Mouse (Mus musculus) intestine, embryonic 14.5 days (tissue): ENCODE measurements around the gene Nus1. TPM values are rescaled to one million over a fixed set of nuclear protein-coding genes. Genes with fewer than 3 reads are reported as not detected.

Experiments
- ATAC-seq: fragments of 200-750 bp; cut with Nextera tagmentation; replicated peaks from 2 replicates; pipeline ENCODE4 v1.8.0; 2017; ENCODE audit warnings: low read depth, moderate number of reproducible peaks, moderate TSS enrichment, moderate library complexity; ENCODE audit not compliant: low FRiP score, low TSS enrichment
- DNase-seq: peaks from one replicate; pipeline ENCODE4 v3.0.0-alpha.2; 2018; ENCODE audit warnings: low spot score
- H3K27ac ChIP-seq: fragments of 300-500 bp; sonication (generic); 2 replicates; pipeline ENCODE4 v1.5.1; 2014; ENCODE audit warnings: low read depth, mild to moderate bottlenecking, control low read depth
- H3K27me3 ChIP-seq: fragments of 300-500 bp; sonication (generic); replicated peaks from 2 replicates; pipeline ENCODE4 v1.6.1; 2014; ENCODE audit warnings: low read length, control low read depth; ENCODE audit not compliant: control insufficient read depth, insufficient read depth
- H3K36me3 ChIP-seq: fragments of 300-500 bp; sonication (generic); 2 replicates; pipeline ENCODE4 v1.6.1; 2014; ENCODE audit warnings: low read length, control low read depth; ENCODE audit not compliant: control insufficient read depth, insufficient read depth
- H3K4me1 ChIP-seq: fragments of 300-500 bp; sonication (generic); replicated peaks from 2 replicates; pipeline ENCODE4 v1.6.1; 2014; ENCODE audit warnings: low read length, control low read depth, mixed read lengths; ENCODE audit not compliant: control insufficient read depth, insufficient read depth
- H3K4me2 ChIP-seq: fragments of 300-500 bp; sonication (generic); 2 replicates; pipeline ENCODE4 v1.6.1; 2014; ENCODE audit warnings: low read length
- H3K4me3 ChIP-seq: fragments of 300-500 bp; sonication (generic); 2 replicates; pipeline ENCODE4 v1.5.1; 2014; ENCODE audit warnings: low read depth, low read length, control low read depth, mixed read lengths
- H3K9ac ChIP-seq: fragments of 300-500 bp; sonication (generic); 2 replicates; pipeline ENCODE4 v1.6.1; 2014; ENCODE audit warnings: mild to moderate bottlenecking, low read length
- H3K9me3 ChIP-seq: fragments of 300-500 bp; sonication (generic); 2 replicates; pipeline ENCODE4 v1.6.1; 2016; ENCODE audit warnings: low read length, control low read depth; ENCODE audit not compliant: control insufficient read depth
- WGBS: fragments of 180-500 bp; shearing (Covaris S2); extraction: QIAGEN DNeasy Blood & Tissue Kit; methylation state at CpG from one replicate; pipeline ENCODE4 v1.1.7; 2014; 5-methylcytosine and 5-hydroxymethylcytosine counted together
- polyA plus RNA-seq: library from polyadenylated mRNA; unstranded; fragments of >200 nt; fragmentation: Nextera tagmentation; extraction: Ambion mirVana; gene quantifications from 2 replicates; pipeline ENCODE4 v1.2.1, GENCODE M21; 2014

Gene Nus1
- polyA plus RNA-seq, 1 experiment from 2014 or later = 16.6 TPM

GRCm38 (mm10) chr10:52420526-52420925, 3.2 kb downstream of the Nus1 start:
- H3K27ac ChIP-seq = no peak overlapping the region
- no peak overlapping the region for H3K9ac ChIP-seq
- H3K4me3 ChIP-seq = no peak overlapping the region
- H3K4me2 ChIP-seq = no peak overlapping the region
- no peak for ATAC-seq
- WGBS = 94% methylated on average over 1 of the region's 1 CpGs
- no peaks in the 10 kb centered on the region for H3K9me3 ChIP-seq
- H3K36me3 ChIP-seq = 0 out of 2 replicates have a peak, but pooled peaks cover 7% of the 10 kb centered on the region
- H3K4me1 ChIP-seq = peaks cover 12% of the 10 kb centered on the region
- DNase-seq = no peak
- H3K27me3 ChIP-seq = no peaks in the 10 kb centered on the region

GRCm38 (mm10) chr10:52421716-52422115, 4.4 kb downstream of the Nus1 start:
- no peak overlapping the region for H3K4me2 ChIP-seq
- no peak overlapping the region for H3K4me3 ChIP-seq
- H3K36me3 ChIP-seq = 0 out of 2 replicates have a peak, but pooled peaks cover 7% of the 10 kb centered on the region
- no peaks in the 10 kb centered on the region for H3K9me3 ChIP-seq
- ATAC-seq (no peak), DNase-seq (no peak)
- H3K4me1 ChIP-seq = peaks cover 12% of the 10 kb centered on the region
- H3K27me3 ChIP-seq = no peaks in the 10 kb centered on the region
- no peak overlapping the region for H3K9ac ChIP-seq
- WGBS = 90% methylated on average over 6 of the region's 6 CpGs
- H3K27ac ChIP-seq = no peak overlapping the region

- no peaks in the 10 kb centered on the region for H3K9me3 ChIP-seq
- peaks cover 15% of the 10 kb centered on the region for H3K4me1 ChIP-seq
- H3K9ac ChIP-seq = no peak overlapping the region
- H3K4me2 ChIP-seq = no peak overlapping the region
- H3K36me3 ChIP-seq = 0 out of 2 replicates have a peak, but pooled peaks cover 7% of the 10 kb centered on the region
- H3K4me3 ChIP-seq = no peak overlapping the region
- H3K27ac ChIP-seq = no peak overlapping the region
- no peak for DNase-seq
- ATAC-seq = no peak
- 76% methylated on average over 2 of the region's 2 CpGs for WGBS
- no peaks in the 10 kb centered on the region for H3K27me3 ChIP-seq
These were observed 5.8 kb downstream of the Nus1 start for GRCm38 (mm10) chr10:52423097-52423496.

- Histone ChIP-seq H3K4me2 (no peak overlapping the region), H3K27me3 (no peaks in the 10 kb centered on the region), H3K4me3 (no peak overlapping the region), H3K4me1 (0 out of 2 replicates have a peak, but pooled peaks cover 3% of the 10 kb centered on the region), H3K9me3 (no peaks in the 10 kb centered on the region), H3K9ac (no peak overlapping the region), H3K36me3 (peaks cover 21% of the 10 kb centered on the region), H3K27ac (no peak overlapping the region)
- WGBS = 78% methylated on average over 7 of the region's 7 CpGs
- ATAC-seq (no peak), DNase-seq (no peak)
These were observed 9.1 kb downstream of the Nus1 start for GRCm38 (mm10) chr10:52426314-52426980.

GRCm38 (mm10) chr10:52427634-52428415, 10.5 kb downstream of the Nus1 start:
- H3K9me3 ChIP-seq = no peaks in the 10 kb centered on the region
- H3K4me3 ChIP-seq = no peak overlapping the region
- 49% methylated on average over 2 of the region's 2 CpGs for WGBS
- no peaks in the 10 kb centered on the region for H3K27me3 ChIP-seq
- no peak overlapping the region for H3K9ac ChIP-seq
- no peak overlapping the region for H3K27ac ChIP-seq
- peaks cover 35% of the 10 kb centered on the region for H3K36me3 ChIP-seq
- ATAC-seq = no peak
- H3K4me2 ChIP-seq = no peak overlapping the region
- 0 out of 2 replicates have a peak, but pooled peaks cover 3% of the 10 kb centered on the region for H3K4me1 ChIP-seq
- DNase-seq = no peak

- H3K9me3 ChIP-seq = no peaks in the 10 kb centered on the region
- 89% methylated on average over 1 of the region's 1 CpGs for WGBS
- H3K4me2 ChIP-seq = no peak overlapping the region
- H3K9ac ChIP-seq = no peak overlapping the region
- peaks cover 65% of the 10 kb centered on the region for H3K36me3 ChIP-seq
- 0 out of 2 replicates have a peak, but pooled peaks cover 3% of the 10 kb centered on the region for H3K4me1 ChIP-seq
- H3K4me3 ChIP-seq = no peak overlapping the region
- no peaks in the 10 kb centered on the region for H3K27me3 ChIP-seq
- DNase-seq (no peak), ATAC-seq (no peak)
- no peak overlapping the region for H3K27ac ChIP-seq
These were observed 13.6 kb downstream of the Nus1 start for GRCm38 (mm10) chr10:52430953-52431352.

- ATAC-seq (no peak), DNase-seq (no peak)
- no peaks in the 10 kb centered on the region for H3K4me1 ChIP-seq
- H3K9ac ChIP-seq = no peak overlapping the region
- peaks cover 89% of the 10 kb centered on the region for H3K36me3 ChIP-seq
- H3K27ac ChIP-seq = no peak overlapping the region
- H3K9me3 ChIP-seq = no peaks in the 10 kb centered on the region
- H3K4me2 ChIP-seq = no peak overlapping the region
- no peak overlapping the region for H3K4me3 ChIP-seq
- 96% methylated on average over 8 of the region's 8 CpGs for WGBS
- H3K27me3 ChIP-seq = no peaks in the 10 kb centered on the region
These were observed 17.5 kb downstream of the Nus1 start for GRCm38 (mm10) chr10:52434836-52435235.

- no peak overlapping the region for H3K27ac ChIP-seq
- H3K36me3 ChIP-seq = no peaks in the 10 kb centered on the region
- H3K4me2 ChIP-seq = no peak overlapping the region
- H3K9me3 ChIP-seq = no peaks in the 10 kb centered on the region
- WGBS = 76% methylated on average over 2 of the region's 2 CpGs
- ATAC-seq = no peak
- no peaks in the 10 kb centered on the region for H3K4me1 ChIP-seq
- no peaks in the 10 kb centered on the region for H3K27me3 ChIP-seq
- H3K9ac ChIP-seq = no peak overlapping the region
- no peak for DNase-seq
- no peak overlapping the region for H3K4me3 ChIP-seq
These were observed 43.3 kb downstream of the Nus1 start for GRCm38 (mm10) chr10:52460614-52461013.
